Mouse (Mus musculus): Measurements from ENCODE around the gene Coil.
A peak's percentile ranks its signal among the peaks of the same experiment; 100 is the strongest.

Coil gene

GRCm38 (mm10) chr11:88970202-88970732, at the start of gene Coil:
Gene Coil, plus strand, starts transcription at chr11:88970252.
- Histone ChIP-seq H3K36me3 (ENCODE audit: control insufficient read depth, insufficient read depth, low read length, poor library complexity, severe bottlenecking) (no peaks in the 10 kb centered on the region), H3K27me3 (ENCODE audit: control insufficient read depth, insufficient read depth, low read length, poor library complexity, severe bottlenecking) (no peaks in the 10 kb centered on the region)
- DNase-seq (ENCODE audit: low read depth, low spot score): peak; percentile 19

GRCm38 (mm10) chr11:88926566-88926965, 43.5 kb upstream of the Coil start:
- DNase-seq (ENCODE audit: low read depth, low spot score): no peak
- no peaks in the 10 kb centered on the region for H3K27me3 ChIP-seq (ENCODE audit: control insufficient read depth, insufficient read depth, low read length, poor library complexity, severe bottlenecking)

DNA sequence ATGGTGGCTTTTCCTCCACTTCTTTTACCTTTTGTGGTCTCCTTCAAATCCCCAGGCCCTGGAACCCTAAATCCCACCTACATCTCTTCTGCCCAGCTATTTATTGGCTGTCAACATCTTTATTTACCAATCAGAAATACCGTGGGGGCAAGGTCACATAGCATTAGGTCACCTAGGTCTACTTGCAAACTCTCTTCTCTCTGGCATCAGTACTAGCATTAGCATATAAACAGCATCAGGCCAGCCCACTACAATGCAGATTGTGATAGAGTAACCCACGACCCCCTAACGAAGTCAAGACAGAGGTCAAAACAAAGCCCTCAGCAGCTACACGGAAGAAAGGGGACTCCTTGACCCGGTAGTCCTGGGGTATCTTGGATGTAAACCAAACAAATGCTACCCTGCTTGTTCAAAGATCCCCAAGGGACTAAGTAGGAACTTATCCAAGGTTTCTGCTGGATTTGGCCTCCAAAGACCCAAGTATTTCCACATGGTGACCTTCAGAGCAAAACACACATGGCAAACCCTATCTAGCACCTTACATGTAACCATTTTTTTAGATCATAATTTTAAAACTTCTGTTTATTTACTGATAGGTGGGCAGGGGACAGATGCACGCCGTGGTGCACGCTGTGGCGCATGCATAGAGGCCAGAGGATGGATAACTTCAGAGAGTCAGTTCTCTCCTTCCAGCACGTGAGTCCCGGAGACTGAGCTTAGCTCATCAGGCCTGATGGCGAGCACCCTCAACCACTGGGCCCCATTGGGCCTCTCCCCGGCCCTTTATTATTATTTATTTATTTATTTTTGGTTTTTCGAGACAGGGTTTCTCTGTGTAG, 38.1 kb upstream of the Coil start:
- no peaks in the 10 kb centered on the region for H3K27me3 ChIP-seq (ENCODE audit: control insufficient read depth, insufficient read depth, low read length, poor library complexity, severe bottlenecking)
- peaks cover 22% of the 10 kb centered on the region for H3K36me3 ChIP-seq (ENCODE audit: control insufficient read depth, insufficient read depth, low read length, poor library complexity, severe bottlenecking)

More at GRCm38 (mm10) chr11:88926566-88926965, 43.5 kb upstream of the Coil start:
- peaks cover 19% of the 10 kb centered on the region for H3K36me3 ChIP-seq (ENCODE audit: control insufficient read depth, insufficient read depth, low read length, poor library complexity, severe bottlenecking)

DNA sequence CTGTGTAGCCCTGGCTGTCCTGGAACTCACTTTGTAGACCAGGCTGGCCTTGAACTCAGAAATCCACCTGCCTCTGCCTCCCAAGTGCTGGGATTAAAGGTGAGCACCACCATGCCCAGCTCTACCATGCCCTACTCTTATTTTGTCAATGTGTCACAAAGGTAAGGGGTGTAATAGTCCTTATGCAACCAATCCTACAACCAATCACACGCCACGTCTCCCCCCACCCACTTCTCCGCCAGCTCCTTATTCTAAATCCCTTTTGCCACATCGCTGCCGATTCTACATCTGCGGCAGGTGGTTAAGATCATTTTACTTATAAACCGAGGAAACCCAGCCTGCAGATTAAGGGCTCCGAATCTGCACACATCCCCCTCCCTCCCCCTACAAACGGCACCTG, 37.0 kb upstream of the Coil start:
- H3K27me3 ChIP-seq (ENCODE audit: control insufficient read depth, insufficient read depth, low read length, poor library complexity, severe bottlenecking): no peaks in the 10 kb centered on the region
- DNase-seq (ENCODE audit: low read depth, low spot score): no peak
- H3K36me3 ChIP-seq (ENCODE audit: control insufficient read depth, insufficient read depth, low read length, poor library complexity, severe bottlenecking): peaks cover 18% of the 10 kb centered on the region

More for the DNA sequence above, 38.1 kb upstream of the Coil start:
- no peak for DNase-seq (ENCODE audit: low read depth, low spot score)

- H3K27me3 ChIP-seq (ENCODE audit: control insufficient read depth, insufficient read depth, low read length, poor library complexity, severe bottlenecking): no peaks in the 10 kb centered on the region
- no peak for DNase-seq (ENCODE audit: low read depth, low spot score)
These were observed 35.7 kb upstream of the Coil start for GRCm38 (mm10) chr11:88934089-88935000.

GRCm38 (mm10) chr11:88937886-88938285, 32.2 kb upstream of the Coil start:
- H3K27me3 ChIP-seq (ENCODE audit: control insufficient read depth, insufficient read depth, low read length, poor library complexity, severe bottlenecking): no peaks in the 10 kb centered on the region
- no peak for DNase-seq (ENCODE audit: low read depth, low spot score)
- H3K36me3 ChIP-seq (ENCODE audit: control insufficient read depth, insufficient read depth, low read length, poor library complexity, severe bottlenecking): peaks cover 14% of the 10 kb centered on the region

More at GRCm38 (mm10) chr11:88934089-88935000, 35.7 kb upstream of the Coil start:
- H3K36me3 ChIP-seq (ENCODE audit: control insufficient read depth, insufficient read depth, low read length, poor library complexity, severe bottlenecking): peaks cover 18% of the 10 kb centered on the region

GRCm38 (mm10) chr11:88938770-88939169, 31.3 kb upstream of the Coil start:
- Histone ChIP-seq H3K36me3 (ENCODE audit: control insufficient read depth, insufficient read depth, low read length, poor library complexity, severe bottlenecking) (peaks cover 12% of the 10 kb centered on the region), H3K27me3 (ENCODE audit: control insufficient read depth, insufficient read depth, low read length, poor library complexity, severe bottlenecking) (no peaks in the 10 kb centered on the region)
- DNase-seq (ENCODE audit: low read depth, low spot score): no peak

DNA sequence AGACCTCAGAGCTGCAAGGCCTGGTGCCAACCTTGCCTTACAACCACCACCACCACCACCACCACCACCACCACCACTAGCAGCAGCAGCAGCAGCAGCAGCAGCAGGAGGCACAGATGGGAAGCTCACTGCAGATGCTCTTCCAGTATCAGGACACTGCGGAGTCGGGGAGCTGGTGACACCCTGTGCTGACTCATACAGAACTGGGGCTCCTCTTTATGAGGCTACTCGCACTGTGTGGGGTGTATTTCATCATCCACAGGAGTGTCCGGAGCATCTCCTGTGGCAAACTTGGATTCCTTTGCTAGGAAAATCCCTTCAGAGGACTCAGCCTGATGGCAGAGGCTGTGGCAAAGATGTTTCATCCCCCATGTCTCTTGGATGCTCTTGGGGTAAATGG, 30.4 kb upstream of the Coil start:
- DNase-seq (ENCODE audit: low read depth, low spot score): no peak
- peaks cover 10% of the 10 kb centered on the region for H3K36me3 ChIP-seq (ENCODE audit: control insufficient read depth, insufficient read depth, low read length, poor library complexity, severe bottlenecking)
- no peaks in the 10 kb centered on the region for H3K27me3 ChIP-seq (ENCODE audit: control insufficient read depth, insufficient read depth, low read length, poor library complexity, severe bottlenecking)

GRCm38 (mm10) chr11:88941489-88941888, 28.6 kb upstream of the Coil start:
- no peak for DNase-seq (ENCODE audit: low read depth, low spot score)
- Histone ChIP-seq H3K27me3 (ENCODE audit: control insufficient read depth, insufficient read depth, low read length, poor library complexity, severe bottlenecking) (no peaks in the 10 kb centered on the region), H3K36me3 (ENCODE audit: control insufficient read depth, insufficient read depth, low read length, poor library complexity, severe bottlenecking) (peaks cover 10% of the 10 kb centered on the region)

DNA sequence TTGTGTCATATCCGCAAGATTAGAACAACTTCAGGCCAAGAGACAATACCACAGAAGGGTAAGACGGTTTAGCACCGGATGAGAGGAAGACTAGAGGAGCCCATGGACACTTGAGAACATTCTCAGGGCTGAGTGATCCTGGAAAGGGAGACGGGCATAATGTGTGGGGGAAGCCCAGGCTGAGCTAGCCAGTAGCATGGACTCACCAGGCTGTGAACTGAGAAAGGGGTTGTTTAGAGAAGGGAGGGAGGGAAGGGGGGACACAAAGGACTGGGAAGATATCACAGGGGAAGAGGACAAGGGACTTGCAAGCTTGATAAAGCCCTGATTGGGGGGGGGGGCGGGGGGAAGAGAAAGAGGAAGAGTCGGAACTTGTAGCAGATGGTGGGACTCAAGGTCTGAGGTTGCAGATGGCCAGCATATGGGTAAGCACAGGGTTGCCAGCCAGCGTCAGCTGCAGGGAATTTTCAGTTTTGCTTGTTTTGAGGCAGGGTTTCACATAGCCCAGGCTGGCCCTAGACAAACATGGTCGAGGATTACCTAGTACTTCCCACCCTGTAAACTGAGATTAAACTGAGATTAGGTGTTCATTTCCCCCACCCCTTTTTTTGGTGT, 24.0 kb upstream of the Coil start:
- Histone ChIP-seq H3K36me3 (ENCODE audit: control insufficient read depth, insufficient read depth, low read length, poor library complexity, severe bottlenecking) (peaks cover 10% of the 10 kb centered on the region), H3K27me3 (ENCODE audit: control insufficient read depth, insufficient read depth, low read length, poor library complexity, severe bottlenecking) (no peaks in the 10 kb centered on the region)
- DNase-seq (ENCODE audit: low read depth, low spot score): peak; percentile 51

GRCm38 (mm10) chr11:88948896-88949295, 21.2 kb upstream of the Coil start:
- peaks cover 7% of the 10 kb centered on the region for H3K36me3 ChIP-seq (ENCODE audit: control insufficient read depth, insufficient read depth, low read length, poor library complexity, severe bottlenecking)
- no peaks in the 10 kb centered on the region for H3K27me3 ChIP-seq (ENCODE audit: control insufficient read depth, insufficient read depth, low read length, poor library complexity, severe bottlenecking)
- DNase-seq (ENCODE audit: low read depth, low spot score): no peak

DNA sequence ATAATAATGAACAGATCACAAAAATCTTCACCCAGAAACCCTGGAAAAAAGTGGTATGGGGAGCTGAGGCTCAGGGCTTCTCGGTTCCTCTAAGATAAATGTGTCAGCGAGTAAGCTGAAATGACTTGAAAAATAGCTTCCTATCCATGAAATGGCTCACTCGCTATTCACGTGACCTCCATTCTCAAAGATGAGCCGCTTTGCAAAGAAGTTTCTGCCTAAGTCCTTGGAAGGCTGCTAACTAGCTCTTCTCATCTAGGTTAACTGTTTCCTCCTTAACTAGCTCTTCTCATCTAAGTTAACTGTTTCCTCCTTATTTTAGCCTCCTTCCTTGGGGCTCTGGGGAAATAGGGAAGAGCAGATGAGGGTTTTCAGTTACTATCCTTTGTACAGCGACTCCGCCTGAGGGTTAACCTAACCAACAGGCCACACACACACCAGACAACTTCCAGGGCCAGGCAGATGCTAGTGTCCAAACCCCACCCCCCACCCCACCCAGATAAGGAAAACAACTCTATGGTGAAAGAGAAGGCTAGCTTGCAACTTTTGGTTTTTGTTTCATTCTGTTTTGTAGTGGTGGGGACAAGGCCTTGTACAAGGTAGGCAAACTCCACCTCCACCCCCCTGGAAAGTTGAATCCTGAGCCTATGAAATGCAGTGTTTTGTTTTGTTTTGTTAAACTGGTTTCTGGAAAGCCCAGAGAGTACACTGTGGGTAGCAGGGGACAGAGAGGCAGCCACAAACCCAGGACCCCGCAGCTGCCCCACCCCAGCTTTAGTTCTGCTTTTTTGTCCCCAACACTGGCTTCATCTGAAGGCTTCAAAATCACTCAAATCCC, 20.0 kb upstream of the Coil start:
- DNase-seq (ENCODE audit: low read depth, low spot score): peak; percentile 54
- Histone ChIP-seq H3K27me3 (ENCODE audit: control insufficient read depth, insufficient read depth, low read length, poor library complexity, severe bottlenecking) (no peaks in the 10 kb centered on the region), H3K36me3 (ENCODE audit: control insufficient read depth, insufficient read depth, low read length, poor library complexity, severe bottlenecking) (peaks cover 7% of the 10 kb centered on the region)

DNA sequence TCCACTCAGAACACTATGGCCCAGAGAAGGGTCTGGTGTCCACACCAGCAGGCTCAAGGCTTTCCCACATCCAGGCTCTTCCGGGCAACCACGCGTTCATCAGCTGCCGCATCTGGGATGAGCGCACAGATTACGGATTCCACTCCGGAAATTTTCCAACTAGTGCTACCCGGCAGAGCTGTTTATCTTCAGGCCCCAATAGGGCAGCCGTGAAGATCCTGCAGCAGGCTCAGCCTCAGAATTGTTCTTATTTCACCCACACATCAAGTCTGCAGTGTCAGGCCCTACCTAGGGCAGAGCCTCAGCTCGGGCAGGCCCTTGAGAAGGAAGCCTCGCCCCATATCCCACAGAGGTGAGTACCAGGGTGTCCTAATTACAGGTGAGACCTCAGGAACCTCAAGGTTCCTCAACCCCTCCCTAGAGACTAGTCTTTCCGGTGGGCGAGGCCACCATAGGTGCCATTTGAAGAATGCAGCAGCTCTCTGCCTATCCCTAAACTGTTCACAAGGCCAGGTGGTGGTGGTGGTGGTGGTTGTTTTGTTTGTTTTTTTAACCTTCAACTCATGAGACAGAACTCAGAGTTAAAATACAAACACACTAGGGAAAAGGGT, 19.3 kb upstream of the Coil start:
- peak; percentile 34 for DNase-seq (ENCODE audit: low read depth, low spot score)
- Histone ChIP-seq H3K36me3 (ENCODE audit: control insufficient read depth, insufficient read depth, low read length, poor library complexity, severe bottlenecking) (peaks cover 7% of the 10 kb centered on the region), H3K27me3 (ENCODE audit: control insufficient read depth, insufficient read depth, low read length, poor library complexity, severe bottlenecking) (no peaks in the 10 kb centered on the region)

All from splenic B cell, adult 2 months (primary cell).